Mouse (Mus musculus) stomach, postnatal 0 days (tissue): ENCODE results near the gene Epb41l5.

Source experiments
- CTCF ChIP-seq: IDR thresholded peaks from 2 replicates; pipeline ENCODE4 v1.5.1; 2016; ENCODE audit warnings: antibody characterized with exemption, low read depth, mild to moderate bottlenecking, moderate library complexity
- EP300 ChIP-seq: optimal IDR thresholded peaks from 2 replicates; pipeline ENCODE3; 2016; ENCODE audit warnings: antibody characterized with exemption

- TF ChIP-seq CTCF (no peak), EP300 (no peak)
Measured at GRCm38 (mm10) chr1:119503808-119504207, 145.0 kb downstream of the Epb41l5 start.
